Mouse (Mus musculus) left cerebral cortex, adult 8-10 months (tissue): ENCODE results near the gene Egln3. TPM values are rescaled to one million over a fixed set of nuclear protein-coding genes. Genes with fewer than 3 reads are reported as not detected.
A peak's percentile ranks its signal among the peaks of the same experiment; 100 is the strongest.

Experiments used
- DNase-seq, 2 experiments: peaks; one replicate each; pipeline ENCODE4 v3.0.0; 2022; ENCODE audit warnings: low spot score in 2 of 2
- total RNA-seq, 4 experiments: library from RNA; stranded (reverse); gene quantifications; 2 replicates each; pipeline ENCODE4 v1.2.4; 2022

The Egln3 gene
- total RNA-seq, 4 experiments from 2014 or later = 8.8 to 10.8 (median 9.7) TPM

DNA sequence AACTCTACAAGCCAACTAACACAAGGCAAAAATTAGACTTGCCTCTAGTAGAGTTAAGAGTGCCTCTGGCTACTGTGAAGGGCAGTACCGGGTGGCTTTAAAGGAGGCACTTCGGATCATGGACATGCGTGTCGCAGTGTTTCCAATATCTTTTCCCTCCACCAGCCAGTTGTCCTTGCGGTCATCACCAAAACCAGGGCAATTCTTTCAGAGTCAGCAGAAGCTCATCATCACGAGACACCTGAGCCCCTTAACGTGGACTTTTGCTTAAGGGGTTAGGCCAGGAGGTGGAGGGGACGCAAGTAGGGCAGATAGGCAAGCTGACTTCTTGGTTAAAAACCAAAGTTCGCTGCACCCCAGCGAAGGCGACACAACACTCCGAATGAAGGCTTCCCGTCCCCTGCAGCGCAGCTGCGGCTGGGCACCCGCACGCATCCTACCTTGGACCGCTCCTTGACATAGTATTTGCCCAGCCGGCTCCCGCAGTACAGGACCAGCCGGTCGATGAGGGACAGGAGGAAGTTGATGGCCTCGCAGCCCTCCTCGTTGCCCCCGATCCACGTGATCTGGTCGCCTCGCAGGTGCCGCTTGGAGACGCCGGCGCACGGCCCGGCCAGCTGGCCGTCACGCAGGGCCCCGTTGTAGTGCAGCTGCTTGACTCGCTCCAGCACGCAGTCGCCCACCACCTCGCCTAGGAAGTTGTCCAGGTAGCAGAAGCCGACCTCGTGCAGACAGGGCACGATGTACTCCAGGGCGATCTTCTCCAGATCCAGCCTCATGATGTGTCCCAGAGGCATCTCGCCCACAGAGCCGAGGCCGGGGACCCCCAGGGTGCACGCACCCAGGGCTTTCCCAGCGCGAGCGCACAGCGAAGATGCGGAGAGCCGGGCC lies 650 bp downstream of the Egln3 start:
- no peak for DNase-seq

DNA sequence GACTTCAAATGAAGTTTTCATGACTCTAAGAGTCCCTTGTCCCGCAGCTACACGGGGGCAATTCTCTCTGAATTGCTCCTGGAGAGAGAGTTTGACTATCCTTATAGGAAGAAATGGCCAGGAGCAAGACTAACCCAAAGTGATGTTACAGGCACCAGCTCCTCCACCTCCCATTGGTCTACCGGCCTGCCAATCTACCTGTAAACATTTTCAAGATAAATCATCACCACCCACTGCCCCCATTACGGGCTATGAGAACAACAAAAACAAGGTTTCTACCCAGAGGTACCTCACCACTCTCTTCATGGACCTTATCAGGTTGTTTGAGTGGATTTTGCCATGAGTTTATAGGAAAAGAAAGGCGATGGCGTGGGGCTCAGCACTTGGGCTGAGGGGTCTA lies 1.4 kb downstream of the Egln3 start:
- DNase-seq = no peak

DNA sequence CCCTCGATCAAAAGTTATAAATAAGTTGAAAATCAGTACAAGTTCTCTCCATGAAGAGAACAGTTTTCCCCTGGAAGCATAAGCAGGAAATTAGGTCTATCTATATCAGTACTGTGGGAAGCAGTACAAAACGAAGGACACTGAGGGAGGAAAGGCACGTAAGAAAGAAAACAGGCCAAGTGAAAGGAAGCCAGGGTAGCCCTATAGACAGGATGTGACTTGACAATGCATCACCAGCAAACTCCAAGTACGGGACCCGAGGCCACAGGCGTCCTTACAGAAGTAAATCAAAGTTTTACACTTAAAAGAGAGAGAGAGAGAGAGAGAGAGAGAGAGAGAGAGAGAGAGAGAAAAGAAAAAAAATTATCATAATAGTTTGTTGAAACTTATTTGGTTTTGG lies 2.8 kb downstream of the Egln3 start:
- DNase-seq = no peak

DNA sequence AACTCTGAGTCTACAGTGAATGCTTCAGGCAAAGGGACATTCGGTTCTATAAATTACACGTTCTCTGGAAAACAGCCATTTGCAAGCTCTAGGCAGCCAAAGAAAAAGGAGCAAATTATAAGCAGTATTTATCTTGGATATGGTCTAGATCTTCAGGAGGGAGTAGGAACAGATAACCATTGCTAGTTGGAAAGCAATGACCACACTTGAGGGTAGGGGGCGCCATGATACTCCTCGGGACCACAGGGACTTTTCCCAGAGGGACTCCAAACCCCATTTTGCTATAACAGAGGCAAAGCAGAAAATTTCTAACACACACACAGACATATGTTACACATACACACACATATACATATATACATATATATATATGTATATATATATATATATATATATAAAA lies 3.5 kb downstream of the Egln3 start:
- no peak for DNase-seq

DNA sequence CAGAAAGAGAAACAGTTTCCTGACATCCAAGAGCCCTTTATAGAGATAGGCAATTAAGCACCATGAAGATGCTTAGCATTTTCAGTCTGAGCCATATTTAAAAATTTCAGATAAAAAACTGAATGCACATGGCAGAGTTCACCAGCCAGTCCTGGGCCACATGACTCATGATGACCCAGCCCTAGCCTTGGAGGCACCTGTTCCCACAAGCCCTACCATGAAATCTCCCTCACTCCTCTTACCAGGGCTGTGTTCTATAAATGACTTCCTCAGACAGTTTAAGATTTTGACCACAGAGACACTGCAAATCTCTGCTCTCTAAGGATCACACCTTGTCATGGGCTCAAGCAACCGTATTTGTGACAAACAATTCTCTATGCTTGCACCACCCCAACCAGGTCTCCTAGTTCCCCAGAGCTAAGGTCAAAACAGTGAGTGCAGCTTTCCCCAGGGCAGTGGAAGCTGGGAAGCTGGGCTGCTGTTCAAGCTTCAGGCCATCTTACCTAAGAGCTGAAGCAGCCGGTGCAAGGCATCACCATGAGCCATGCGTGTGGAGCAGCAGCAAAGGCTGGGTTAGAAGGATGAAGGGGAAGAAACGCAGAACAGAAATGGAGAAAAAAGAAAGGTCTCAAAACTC lies 5.3 kb downstream of the Egln3 start:
- DNase-seq = no peak

DNA sequence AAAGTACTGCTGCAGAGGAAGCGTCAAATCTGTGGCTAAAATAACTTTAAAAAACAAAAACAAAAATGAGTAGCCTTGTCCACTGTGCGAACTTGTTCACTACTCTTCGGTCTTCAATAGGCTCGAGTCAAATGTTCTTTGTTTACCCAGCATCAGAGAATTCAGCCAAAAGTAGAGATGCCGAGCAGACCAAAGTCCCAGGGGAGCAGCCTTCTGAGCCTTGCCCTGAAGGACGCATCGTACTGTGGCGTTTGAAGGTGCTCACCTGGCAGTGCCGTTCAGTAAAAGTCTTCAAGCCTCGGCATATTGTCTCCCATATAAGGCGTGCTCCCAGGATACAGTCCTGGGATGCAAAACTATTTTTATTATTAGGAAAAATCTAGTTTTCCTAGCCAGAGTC lies 5.8 kb downstream of the Egln3 start:
- no peak for DNase-seq

DNA sequence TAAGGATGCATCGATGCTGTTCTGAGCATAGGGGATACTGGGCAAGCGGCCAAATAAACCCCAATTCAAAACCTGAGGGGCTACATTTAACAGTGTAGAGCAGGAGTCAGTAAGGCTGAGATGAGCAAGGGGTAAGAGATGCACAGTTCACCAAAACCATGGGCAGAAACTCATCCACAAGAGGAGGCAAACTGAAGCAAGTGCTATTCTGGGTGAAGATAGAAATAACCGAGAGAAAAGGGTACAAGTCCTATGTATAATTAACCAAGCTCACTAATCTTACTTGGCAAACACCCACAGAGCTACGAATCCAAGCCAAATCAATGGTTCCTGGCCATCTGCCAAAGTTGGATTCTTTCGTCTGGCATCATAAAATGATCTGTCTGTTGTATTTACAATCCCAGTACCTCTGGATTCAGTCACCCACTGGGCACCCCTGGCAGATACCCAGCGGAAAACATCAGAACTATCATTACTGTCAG lies 6.3 kb downstream of the Egln3 start:
- no peak for DNase-seq

DNA sequence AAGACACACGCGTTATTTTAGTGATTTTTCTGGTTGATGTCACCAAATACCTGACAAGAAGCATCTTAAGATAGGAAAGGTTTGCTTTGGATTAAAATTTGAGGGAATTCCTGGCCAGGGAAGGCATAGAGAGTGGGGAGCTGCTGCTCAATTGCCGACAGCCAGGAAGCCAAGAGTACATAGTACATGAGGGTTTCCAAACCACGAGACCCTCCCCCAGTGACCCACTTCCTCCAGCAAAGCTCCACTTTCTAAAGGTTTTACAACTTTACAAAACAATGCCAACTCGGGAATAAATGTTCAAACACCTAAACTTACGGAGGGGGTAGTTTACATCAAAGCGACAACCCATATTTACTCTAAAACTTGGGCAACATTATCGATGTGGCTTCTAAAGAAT lies 6.8 kb downstream of the Egln3 start:
- no peak for DNase-seq

DNA sequence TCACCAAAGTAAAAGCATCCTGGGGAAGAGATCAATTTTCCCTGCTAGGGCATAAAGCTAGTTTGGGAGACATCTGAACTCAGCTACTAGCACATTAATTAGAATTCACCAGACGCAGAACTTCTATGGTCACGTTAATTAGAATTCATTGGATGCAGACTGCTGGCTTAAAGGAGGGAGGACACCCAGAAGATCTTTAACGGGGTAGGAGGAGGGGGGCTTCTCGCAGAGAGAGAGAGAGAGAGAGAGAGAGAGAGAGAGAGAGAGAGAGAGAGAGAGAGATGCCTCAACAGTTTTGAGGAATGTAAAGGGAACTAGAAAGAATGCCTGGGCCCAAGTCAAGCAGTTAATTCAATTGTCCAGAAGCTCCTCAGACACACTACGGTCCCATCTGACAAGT lies 9.5 kb downstream of the Egln3 start:
- no peak for DNase-seq

DNA sequence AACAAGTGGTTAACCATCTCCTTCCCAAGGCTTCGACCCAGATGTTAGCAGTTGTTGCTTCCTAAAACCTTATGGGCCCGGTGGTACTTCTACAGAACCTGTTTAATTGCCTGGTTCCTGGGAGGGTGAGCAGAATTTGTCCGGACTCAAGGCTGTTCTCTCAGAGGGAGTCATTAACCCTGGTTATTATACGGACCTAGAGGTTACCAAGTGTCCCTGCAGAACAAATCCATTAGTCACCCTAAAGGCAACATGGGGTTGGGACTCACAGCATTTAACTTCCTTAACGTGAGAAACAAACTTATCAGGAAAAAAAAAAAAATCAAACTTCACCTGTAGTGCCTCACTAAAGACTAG lies 11.4 kb downstream of the Egln3 start:
- DNase-seq = no peak

DNA sequence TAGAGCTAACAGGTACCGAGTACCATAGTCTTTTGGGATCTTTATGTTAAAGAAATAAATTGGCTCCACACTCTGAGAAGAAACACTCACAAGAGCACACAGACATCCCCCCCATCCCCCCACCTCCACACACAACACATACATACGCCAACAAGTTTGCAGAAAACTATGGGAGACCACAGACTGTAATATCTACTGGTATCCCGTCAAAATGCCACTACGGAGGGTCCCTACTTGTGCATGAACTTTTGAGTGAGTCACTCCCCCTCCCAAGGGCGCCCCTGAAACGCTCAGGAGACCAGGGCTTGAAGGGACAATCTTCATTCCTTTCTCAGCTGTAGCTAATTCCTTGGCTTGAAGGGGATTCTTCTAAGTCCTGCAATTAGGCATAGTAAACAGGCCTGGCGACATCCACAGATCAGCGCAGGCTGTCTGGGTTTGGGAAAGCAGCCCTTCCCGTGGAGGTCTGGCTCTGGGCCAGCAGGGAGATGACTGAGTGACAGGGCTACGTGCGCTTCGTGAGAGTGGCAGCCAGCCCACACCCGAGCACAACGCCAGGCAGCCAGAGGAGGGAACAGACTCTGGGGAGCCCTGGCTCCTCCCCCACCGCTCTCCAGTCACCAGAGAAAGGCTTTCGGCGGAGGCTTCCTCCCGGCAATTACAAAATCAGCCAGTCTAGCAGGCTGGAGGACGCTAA lies 11.9 kb downstream of the Egln3 start:
- peak; percentile 54 to 71 for DNase-seq

DNA sequence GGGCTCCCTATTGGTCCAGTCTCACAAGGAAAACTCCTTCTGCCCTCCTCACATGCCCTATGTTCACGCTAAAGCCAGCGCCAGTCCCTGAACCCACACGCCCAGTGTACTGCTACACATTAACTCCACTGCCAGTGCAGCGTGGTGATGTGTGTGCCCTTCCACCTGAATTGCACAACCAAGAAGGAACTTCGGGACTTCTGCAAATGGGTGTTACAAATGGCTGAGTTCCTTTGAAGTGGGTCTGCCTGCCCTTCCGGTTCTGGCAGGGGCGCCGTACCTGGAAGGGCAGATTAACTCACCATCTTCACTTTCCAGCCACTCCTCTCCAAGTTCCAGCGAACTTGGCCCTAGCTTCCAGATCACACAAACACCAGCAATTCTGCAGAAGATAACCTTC lies 12.5 kb downstream of the Egln3 start:
- no peak for DNase-seq

DNA sequence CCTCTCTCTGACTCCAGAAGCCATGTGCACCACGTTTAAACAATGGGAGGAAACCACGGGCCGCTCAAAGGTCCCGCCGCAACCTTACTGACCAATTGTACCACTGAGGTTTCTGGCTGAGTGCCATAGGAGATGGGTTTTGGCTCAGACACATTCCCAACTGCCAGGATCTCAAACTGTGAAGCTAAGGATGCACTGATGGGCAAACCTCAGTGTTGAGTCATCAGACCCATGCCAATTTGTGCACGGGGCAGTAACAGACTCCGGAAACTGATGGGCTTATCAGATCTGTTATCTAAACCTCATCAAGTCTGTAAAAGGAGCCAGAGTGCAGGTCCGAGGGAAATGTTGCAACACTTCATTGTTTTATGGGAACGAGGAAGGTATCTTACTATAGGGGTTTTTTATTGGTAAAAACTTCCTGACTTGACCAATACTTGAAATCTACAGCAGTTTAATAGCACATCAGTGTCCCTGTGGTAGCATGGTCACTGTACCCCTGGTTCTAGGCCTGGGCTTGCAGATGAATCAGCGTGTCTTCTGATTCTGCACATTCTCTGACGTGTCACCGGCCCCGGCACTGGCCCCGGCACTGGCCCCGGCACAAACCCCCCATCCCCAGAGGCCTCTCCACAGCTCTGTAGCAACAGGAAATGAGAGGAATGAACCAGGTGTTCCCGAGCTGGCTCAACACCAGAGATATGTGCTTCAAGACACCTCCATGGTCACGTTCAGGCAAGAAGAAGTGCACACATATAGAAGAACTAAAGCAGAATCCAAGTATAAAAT lies 15.7 kb downstream of the Egln3 start:
- no peak for DNase-seq

DNA sequence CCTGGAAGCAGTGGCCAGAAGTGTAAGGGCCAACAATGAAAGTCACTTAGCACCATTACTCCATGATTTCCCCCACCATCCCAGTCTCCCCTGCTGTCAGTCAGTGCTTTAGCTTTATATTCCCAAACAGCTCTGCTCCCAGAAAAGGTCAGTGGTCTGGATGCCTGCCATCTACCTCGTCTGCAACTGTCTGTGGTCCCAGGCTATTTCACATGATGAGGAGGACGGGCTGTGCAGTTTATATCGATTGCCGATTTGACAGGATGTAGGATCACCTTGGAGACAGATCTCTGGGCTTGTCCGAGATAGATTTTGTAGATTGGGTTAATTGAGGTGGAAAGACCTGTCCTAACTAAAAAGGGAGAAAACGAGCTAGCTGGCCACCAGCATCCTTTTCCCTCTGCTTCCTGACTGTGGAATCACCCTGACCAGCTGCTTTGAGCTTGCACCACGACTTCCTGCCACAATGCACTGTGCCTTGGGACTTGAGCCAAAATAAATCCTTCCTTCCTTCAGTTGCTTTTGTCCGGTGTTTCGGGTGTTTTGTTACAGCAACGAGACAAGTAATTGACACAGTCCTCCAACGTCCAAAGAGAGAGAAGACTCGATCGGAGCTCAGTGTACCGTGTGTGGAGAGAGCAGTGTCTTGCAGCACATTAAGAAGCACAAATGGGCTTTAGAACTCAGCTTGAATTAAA lies 16.6 kb downstream of the Egln3 start:
- DNase-seq = no peak

DNA sequence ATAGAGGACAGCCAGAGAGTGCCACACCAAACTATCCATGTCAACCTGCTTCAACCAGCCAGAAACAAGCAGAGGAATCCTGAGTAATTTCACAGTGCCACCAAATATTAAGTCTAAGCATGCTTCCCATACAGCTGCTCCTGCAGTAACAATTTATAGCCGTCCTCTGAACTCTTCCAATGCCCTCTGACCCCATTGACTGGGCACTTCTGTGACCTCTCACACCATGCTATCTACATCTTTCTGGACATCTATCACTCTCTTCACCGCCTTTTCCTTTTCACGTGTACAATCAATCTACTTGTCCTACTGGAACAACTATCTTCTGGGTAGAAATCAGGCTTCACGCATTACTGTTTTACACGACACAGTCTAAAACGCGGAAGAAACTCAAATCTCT lies 19.4 kb downstream of the Egln3 start:
- DNase-seq = no peak

DNA sequence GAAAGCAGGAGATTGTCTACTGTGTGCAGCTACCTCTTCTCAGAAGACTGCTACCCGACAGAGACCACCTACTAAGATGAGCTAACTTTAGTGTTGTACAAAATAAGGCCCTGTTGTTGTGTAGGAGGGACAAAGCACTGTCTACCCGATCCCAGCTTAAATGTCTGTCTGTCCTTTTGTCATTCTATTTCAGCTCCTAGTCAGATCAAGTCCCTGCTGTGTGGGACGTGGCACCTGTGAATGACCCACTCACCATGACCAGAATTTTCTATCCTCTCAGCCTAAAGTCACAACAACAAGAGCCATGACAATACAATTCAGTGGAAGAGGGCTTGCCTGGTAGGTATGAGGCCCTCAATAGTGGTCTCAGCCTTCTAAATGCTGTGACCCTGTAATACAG lies 25.3 kb downstream of the Egln3 start:
- no peak for DNase-seq

DNA sequence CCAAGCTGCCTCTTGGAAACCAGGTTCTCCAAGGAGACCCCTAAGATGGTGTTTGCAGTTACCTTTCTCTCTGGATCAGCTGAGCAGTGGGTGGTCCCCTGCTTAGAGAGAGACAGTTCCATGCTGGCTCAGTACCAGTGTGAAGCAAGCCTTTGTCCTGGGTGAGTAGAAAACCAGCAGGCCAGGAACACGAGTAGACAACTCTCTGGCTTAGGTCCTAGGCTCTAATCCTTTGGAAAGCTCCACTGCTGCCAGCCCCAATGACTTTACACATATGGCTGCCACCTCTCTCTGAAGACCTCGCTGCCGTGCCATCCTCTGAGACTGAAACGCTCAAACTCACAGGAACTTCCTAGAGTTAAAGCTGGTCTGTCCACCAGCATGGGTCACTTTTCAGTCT lies 34.9 kb downstream of the Egln3 start:
- DNase-seq = no peak

DNA sequence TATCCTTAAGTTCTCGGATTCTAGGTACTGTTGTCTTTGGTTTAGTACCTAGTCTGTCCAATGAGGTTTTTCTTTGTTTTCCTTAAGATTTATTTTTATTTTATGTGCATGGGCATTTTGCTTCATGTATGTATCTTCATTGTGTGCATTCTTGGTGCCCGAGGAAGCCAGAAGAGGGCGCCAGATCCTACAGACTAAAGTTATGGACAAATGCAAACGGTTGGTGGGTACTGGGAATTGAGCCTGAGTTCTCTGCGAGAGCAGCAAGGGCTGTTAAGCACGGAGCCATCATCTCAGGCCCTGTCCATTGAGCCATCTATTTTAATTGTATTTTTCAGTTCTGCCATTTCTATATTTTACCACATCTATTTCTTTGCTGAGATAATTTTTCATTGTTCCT lies 35.9 kb downstream of the Egln3 start:
- no peak for DNase-seq

DNA sequence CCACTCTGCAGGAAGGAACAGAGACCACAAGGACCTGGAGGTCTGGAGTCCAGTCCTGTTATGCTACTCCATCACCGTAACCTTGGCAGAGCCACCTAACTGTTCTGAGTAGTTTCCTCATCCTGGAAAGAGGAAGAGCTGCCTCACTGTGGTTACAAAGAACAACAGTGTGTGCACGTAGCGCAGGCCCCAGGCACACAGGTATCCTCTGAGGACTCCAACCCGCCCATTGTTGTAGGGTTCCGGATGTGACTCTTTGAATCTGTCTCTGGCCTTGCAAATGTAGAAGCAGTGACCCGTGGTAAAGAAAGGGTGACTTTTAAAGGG lies 39.0 kb downstream of the Egln3 start:
- DNase-seq = no peak

DNA sequence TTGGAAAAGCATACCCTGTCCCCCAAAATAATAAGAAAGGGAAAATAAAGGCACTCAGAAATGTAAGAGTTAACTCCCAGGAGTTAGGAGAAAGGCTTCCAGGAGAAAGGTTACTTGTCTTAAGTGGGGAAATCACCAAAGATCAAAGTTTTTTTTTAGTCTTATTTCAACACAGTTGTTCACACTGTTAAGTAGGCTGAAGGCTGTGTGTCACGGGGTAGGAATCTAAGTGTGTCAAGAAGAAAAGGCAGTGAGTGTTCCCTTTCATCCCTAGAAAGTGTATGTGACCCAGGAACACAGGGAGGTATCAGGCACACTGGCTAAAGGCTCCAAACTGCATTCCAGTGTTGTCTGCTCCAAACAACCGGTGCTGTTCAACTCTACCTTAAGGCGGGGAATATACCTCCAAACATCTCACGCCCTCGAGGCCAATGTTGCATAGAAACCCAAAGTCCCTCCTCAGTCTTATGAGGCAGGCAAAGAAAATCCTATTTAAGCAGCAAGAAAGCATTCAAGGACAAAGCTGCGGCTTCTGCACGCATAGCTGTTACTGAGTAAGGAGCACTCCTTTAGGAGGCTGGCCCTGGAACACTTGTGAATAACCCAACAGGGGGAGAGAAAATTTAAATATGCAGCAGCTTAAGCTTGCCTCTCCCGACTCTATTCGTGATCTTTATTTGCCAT lies 39.5 kb downstream of the Egln3 start:
- DNase-seq = no peak

DNA sequence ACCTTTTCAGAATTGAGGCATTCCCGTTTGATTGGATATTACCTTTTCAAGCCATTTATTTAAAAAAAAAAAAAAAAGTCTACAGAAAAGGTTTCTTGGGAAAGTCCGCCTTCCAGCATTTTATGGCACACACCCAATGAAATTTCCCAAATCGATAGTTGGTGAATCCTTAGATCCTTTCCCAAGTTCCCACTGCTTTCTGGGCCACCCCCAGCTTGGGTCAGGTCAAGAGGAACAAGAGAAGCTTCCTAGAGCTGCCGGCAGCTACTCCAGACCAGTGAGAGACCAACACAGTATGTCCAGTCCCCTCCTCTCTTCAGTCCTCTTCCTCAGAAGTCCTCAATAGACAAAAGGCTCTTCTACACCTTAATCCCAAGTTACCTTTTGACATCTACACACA lies 40.5 kb downstream of the Egln3 start:
- DNase-seq = no peak
